Mouse (Mus musculus) effector memory CD4-positive, alpha-beta T cell, adult 7 months (primary cell): Measurements from ENCODE around the gene Ghsr. TPM values are rescaled to one million over a fixed set of nuclear protein-coding genes. Genes with fewer than 3 reads are reported as not detected.

ENCODE experiments used
- polyA plus RNA-seq: library from polyadenylated mRNA; unstranded; fragments of 100-300 nt; shearing (Covaris generic); gene quantifications from one replicate; pipeline ENCODE4 v1.2.1, GENCODE M21; 2017

Ghsr gene
- polyA plus RNA-seq: not detected

GRCm38 (mm10) chr3:27371276-27371621, at the start of gene Ghsr:
TSS of gene Ghsr (plus strand) at chr3:27371351.

Other genes with a start within 250 kb of the Ghsr start
- 3.1 TPM for gene Ect2, start 217.5 kb upstream of the Ghsr start, polyA plus RNA-seq
- 15.7 TPM for gene Nceh1, start 188.4 kb upstream of the Ghsr start, polyA plus RNA-seq
- gene Tnfsf10, start 54.3 kb upstream of the Ghsr start, polyA plus RNA-seq: 4.5 TPM